Mouse (Mus musculus): ENCODE measurements at regions not wholly inside any gene's neighbourhood (a gene's known extent, or its start where the extent isn't known, plus 50 kb on each side); places are given as distances from the start of the nearest gene placed in this dataset.
A peak's percentile ranks its signal among the peaks of the same experiment; 100 is the strongest.
"Not testable (repeated sequence)": the region's sequence is repeated elsewhere in the genome, so short reads cannot be mapped to it uniquely, and the experiment has no call there.

DNA sequence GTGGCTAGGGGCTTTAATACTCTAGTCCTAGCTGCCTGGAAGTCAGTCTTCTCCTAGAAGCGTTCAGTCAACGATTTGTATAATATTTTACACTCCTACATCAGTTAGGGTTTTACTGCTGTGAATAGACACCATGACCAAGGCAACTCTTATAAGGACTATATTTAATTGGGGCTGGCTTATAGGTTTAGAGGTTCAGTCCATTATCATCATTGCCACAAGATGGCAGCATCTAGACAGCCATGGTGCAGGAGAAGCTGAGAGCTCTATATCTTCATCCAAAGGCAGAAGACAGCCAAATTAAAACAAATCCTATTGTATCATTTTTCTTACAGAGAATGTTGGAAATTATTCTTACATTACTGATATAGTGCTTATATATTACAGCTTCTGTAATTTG, 167.0 kb upstream of the Ndn start:
- no peaks in the 10 kb centered on the region for H3K4me1 ChIP-seq
- H3K9me3 ChIP-seq: no peaks in the 10 kb centered on the region

DNA sequence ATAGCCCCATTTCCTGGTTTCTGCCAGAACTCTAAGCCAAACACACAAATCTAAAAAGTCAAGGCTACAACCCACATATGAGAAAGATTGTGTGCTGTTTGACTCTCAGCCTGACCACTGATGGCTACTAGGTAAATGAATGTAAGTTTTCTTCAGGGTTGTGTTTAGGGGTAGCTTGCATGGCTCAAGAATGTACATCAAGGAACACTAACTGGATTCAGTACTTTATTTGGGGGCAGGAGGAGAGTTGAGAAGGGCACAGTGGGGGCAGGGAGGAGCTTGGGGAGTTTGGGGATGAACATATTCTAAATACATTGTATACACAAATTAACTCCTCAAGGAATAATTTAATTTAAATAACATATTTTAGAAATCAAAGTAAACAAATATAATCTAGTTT, 137.8 kb upstream of the Ndn start:
- no peaks in the 10 kb centered on the region for H3K27me3 ChIP-seq (replicated peaks)
- H3K4me1 ChIP-seq: 0 out of 2 replicates have a peak, but pooled peaks cover 3% of the 10 kb centered on the region
- H3K27ac ChIP-seq: no peak overlapping the region
- H3K4me3 ChIP-seq: peak overlapping the region; percentile 30
- peak overlapping the region; percentile 50 for H3K4me2 ChIP-seq
- ATAC-seq (replicated peaks): no peak
- H3K36me3 ChIP-seq (replicated peaks): 0 out of 2 replicates have a peak, but pooled peaks cover 2% of the 10 kb centered on the region
- H3K9me3 ChIP-seq: no peaks in the 10 kb centered on the region
- H3K9ac ChIP-seq: no peak overlapping the region

More for the DNA sequence above, 167.0 kb upstream of the Ndn start:
- WGBS: 76% methylated on average over 2 of the region's 2 CpGs
- no peak overlapping the region for H3K4me3 ChIP-seq
- no peak overlapping the region for H3K27ac ChIP-seq
- H3K9ac ChIP-seq: no peak overlapping the region
- H3K4me2 ChIP-seq: no peak overlapping the region
- H3K27me3 ChIP-seq (replicated peaks): no peaks in the 10 kb centered on the region
- H3K36me3 ChIP-seq (replicated peaks): no peaks in the 10 kb centered on the region
- no peak for ATAC-seq (replicated peaks)

DNA sequence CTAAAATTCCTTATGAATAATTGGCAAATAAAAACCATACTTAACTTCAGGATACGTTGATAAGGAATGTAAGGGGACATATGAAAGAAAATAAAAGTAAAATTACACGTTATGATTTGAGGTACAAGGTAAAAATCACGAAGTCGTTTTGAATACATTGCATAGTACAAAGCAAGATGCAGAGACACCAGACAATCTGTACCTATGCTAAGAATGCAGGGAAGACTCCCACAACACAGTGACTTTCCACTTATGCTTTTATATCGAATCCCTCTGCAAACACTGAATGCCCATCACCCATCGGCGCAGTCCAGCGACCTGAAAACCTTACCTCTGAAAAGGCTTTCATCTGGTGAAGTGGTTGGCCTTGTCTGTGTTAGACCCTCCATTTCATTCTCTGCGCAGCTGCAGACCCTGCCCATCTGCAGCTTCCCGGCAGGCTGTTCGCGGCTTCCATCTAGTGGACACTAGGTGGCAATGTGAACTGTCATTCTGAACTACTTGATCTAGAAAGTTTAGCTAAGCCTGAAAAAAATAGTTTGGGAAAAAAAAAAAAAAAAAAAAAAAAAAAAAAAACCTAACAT, 137.2 kb upstream of the Ndn start:
- Histone ChIP-seq H3K27ac (peak overlapping the region; percentile 53; the same call in 1 of the 2 replicates), H3K27me3 (replicated peaks) (no peaks in the 10 kb centered on the region), H3K9ac (peak overlapping the region; percentile 53), H3K4me2 (peak overlapping the region; percentile 33), H3K36me3 (replicated peaks) (0 out of 2 replicates have a peak, but pooled peaks cover 2% of the 10 kb centered on the region), H3K4me3 (peak overlapping the region; percentile 49), H3K4me1 (0 out of 2 replicates have a peak, but pooled peaks cover 3% of the 10 kb centered on the region), H3K9me3 (no peaks in the 10 kb centered on the region)
- ATAC-seq (replicated peaks): peak; percentile 91
- WGBS: 29% methylated on average over 12 of the region's 12 CpGs

DNA sequence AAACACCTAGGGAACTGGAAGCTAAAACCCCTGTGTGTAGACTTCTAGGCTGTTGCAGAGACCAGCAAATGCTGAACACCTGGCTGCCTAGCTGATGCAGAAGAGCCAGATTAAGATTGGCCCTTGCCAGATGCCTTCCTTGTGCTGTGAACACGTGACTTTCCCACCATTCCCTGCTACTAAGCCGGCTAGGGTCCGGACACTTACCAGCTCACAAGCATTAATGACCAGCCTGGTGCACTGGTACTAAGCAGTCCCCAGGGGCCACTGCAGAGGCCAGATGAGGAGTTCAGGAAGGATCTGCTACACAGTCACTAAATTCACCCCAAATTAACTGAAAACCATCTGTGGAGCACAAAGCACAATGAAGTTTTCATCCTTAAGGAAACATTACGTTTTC, 121.2 kb upstream of the Ndn start:
- no peaks in the 10 kb centered on the region for H3K36me3 ChIP-seq (replicated peaks)
- peak overlapping the region; percentile 21; the same call in 1 of the 2 replicates for H3K4me3 ChIP-seq
- WGBS: 24% methylated on average over 4 of the region's 4 CpGs
- H3K9me3 ChIP-seq: 0 out of 2 replicates have a peak, but pooled peaks cover 3% of the 10 kb centered on the region
- H3K9ac ChIP-seq: no peak overlapping the region
- H3K4me2 ChIP-seq: 0 out of 2 replicates have a peak overlapping the region, but pooled peaks have one; percentile 19
- no peaks in the 10 kb centered on the region for H3K4me1 ChIP-seq
- no peak overlapping the region for H3K27ac ChIP-seq
- no peaks in the 10 kb centered on the region for H3K27me3 ChIP-seq (replicated peaks)
- no peak for ATAC-seq (replicated peaks)

DNA sequence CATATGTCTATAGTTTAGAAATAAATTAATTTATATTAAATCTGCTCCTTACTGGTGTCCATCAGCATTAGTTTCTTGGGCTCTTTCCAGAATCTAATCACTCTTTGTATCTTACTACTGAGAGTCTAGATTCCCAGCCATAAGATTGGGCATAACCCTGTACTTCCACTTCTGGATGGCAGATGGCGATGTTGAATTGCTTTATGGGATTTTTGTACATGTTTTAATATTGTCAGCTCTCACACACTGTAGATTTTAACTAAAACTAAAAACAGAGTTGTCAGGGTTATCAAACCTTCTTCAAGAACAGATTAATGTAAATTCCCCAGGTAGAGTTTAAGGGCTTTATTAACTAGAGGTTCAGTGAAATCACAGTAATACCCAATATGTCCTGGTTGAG, 118.6 kb upstream of the Ndn start:
- Histone ChIP-seq H3K9me3 (0 out of 2 replicates have a peak, but pooled peaks cover 3% of the 10 kb centered on the region), H3K27ac (no peak overlapping the region), H3K36me3 (replicated peaks) (no peaks in the 10 kb centered on the region), H3K9ac (no peak overlapping the region), H3K27me3 (replicated peaks) (no peaks in the 10 kb centered on the region), H3K4me1 (peaks cover 12% of the 10 kb centered on the region; the same call in 1 of the 2 replicates), H3K4me3 (no peak overlapping the region), H3K4me2 (no peak overlapping the region)
- no peak for ATAC-seq (replicated peaks)
- whole genome bisulfite sequencing: 7% methylated on average over 1 of the region's 1 CpGs

- no peaks in the 10 kb centered on the region for H3K36me3 ChIP-seq (replicated peaks)
- H3K4me2 ChIP-seq: peak overlapping the region; percentile 31; the same call in 1 of the 2 replicates
- WGBS: 13% methylated on average over 2 of the region's 2 CpGs
- no peaks in the 10 kb centered on the region for H3K27me3 ChIP-seq (replicated peaks)
- H3K4me1 ChIP-seq: peaks cover 12% of the 10 kb centered on the region; the same call in 1 of the 2 replicates
- H3K4me3 ChIP-seq: no peak overlapping the region
- no peak overlapping the region for H3K9ac ChIP-seq
- peak; percentile 46 for ATAC-seq (replicated peaks)
- H3K9me3 ChIP-seq: 0 out of 2 replicates have a peak, but pooled peaks cover 3% of the 10 kb centered on the region
- H3K27ac ChIP-seq: peak overlapping the region; percentile 43
Measured at GRCm38 (mm10) chr7:62230713-62231112, 115.7 kb upstream of the Ndn start.

- no peaks in the 10 kb centered on the region for H3K36me3 ChIP-seq (replicated peaks)
- H3K27me3 ChIP-seq (replicated peaks): no peaks in the 10 kb centered on the region
- 0 out of 2 replicates have a peak, but pooled peaks cover 3% of the 10 kb centered on the region for H3K9me3 ChIP-seq
- 12% methylated on average over 13 of the region's 13 CpGs for WGBS
- H3K4me3 ChIP-seq: no peak overlapping the region
- ATAC-seq (replicated peaks): peak; percentile 95
- peaks cover 12% of the 10 kb centered on the region; the same call in 1 of the 2 replicates for H3K4me1 ChIP-seq
- peak overlapping the region; percentile 53 for H3K27ac ChIP-seq
- no peak overlapping the region for H3K9ac ChIP-seq
- peak overlapping the region; percentile 31; the same call in 1 of the 2 replicates for H3K4me2 ChIP-seq
Measured at GRCm38 (mm10) chr7:62231120-62231574, 115.2 kb upstream of the Ndn start.

DNA sequence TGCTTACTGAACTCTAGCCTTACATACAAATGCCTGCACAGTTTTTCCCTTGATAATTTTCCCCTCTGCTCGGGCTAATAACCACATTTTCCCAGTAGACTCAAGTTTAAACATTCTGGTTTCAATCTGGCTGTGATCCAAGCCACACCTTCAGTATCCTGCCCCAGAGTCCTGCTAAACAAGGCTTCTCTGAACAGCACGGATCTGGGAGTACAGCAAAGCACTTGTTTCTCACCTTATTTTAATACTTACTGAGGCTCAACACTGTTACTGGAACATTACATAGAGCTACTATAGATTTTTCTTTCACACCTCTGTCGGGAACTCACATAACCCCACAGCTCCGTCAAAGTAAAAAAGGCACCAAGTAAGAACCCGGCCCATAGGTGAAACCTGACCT, 114.3 kb upstream of the Ndn start:
- ATAC-seq (replicated peaks): no peak
- Histone ChIP-seq H3K4me2 (0 out of 2 replicates have a peak overlapping the region, but pooled peaks have one; percentile 10), H3K4me3 (no peak overlapping the region), H3K4me1 (peaks cover 12% of the 10 kb centered on the region; the same call in 1 of the 2 replicates), H3K27ac (peak overlapping the region; percentile 53), H3K36me3 (replicated peaks) (no peaks in the 10 kb centered on the region), H3K9me3 (0 out of 2 replicates have a peak, but pooled peaks cover 2% of the 10 kb centered on the region), H3K27me3 (replicated peaks) (no peaks in the 10 kb centered on the region), H3K9ac (no peak overlapping the region)
- WGBS: 52% methylated on average over 5 of the region's 5 CpGs

- H3K4me3 ChIP-seq: no peak overlapping the region
- no peak overlapping the region for H3K4me2 ChIP-seq
- 54% methylated on average over 6 of the region's 6 CpGs for WGBS
- no peak for ATAC-seq (replicated peaks)
- H3K4me1 ChIP-seq: peaks cover 12% of the 10 kb centered on the region; the same call in 1 of the 2 replicates
- no peak overlapping the region for H3K9ac ChIP-seq
- H3K27ac ChIP-seq: no peak overlapping the region
- H3K36me3 ChIP-seq (replicated peaks): no peaks in the 10 kb centered on the region
- H3K9me3 ChIP-seq: no peaks in the 10 kb centered on the region
- H3K27me3 ChIP-seq (replicated peaks): no peaks in the 10 kb centered on the region
Measured at GRCm38 (mm10) chr7:62234037-62234436, 112.3 kb upstream of the Ndn start.

DNA sequence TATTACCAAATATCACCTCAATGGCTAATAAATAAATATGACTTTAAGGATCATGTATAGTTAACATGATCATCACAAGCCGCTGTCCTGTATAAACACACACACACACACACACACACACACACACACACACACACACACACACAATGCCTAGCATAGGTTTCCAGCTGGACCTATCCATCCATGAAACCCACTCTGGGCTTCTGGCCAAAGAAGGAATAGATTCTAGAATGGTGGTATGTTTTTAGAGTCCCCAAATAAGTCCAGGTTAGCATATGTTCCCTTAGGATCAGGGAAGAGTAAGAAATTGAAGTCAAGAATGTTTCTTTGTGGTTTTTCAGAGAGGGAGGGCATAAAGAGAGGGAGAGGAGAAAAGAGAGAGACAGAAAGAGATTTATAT, 110.6 kb upstream of the Ndn start:
- no peak overlapping the region for H3K4me2 ChIP-seq
- ATAC-seq (replicated peaks): no peak
- no peaks in the 10 kb centered on the region for H3K36me3 ChIP-seq (replicated peaks)
- H3K9ac ChIP-seq: no peak overlapping the region
- H3K27me3 ChIP-seq (replicated peaks): no peaks in the 10 kb centered on the region
- no peak overlapping the region for H3K27ac ChIP-seq
- 33% methylated on average over 1 of the region's 1 CpGs for WGBS
- H3K4me1 ChIP-seq: peaks cover 8% of the 10 kb centered on the region; the same call in 1 of the 2 replicates
- no peak overlapping the region for H3K4me3 ChIP-seq
- no peaks in the 10 kb centered on the region for H3K9me3 ChIP-seq

- H3K27me3 ChIP-seq (replicated peaks): no peaks in the 10 kb centered on the region
- H3K36me3 ChIP-seq (replicated peaks): no peaks in the 10 kb centered on the region
- H3K4me2 ChIP-seq: peak overlapping the region; percentile 22; the same call in 1 of the 2 replicates
- H3K9ac ChIP-seq: no peak overlapping the region
- H3K4me1 ChIP-seq: peaks cover 5% of the 10 kb centered on the region; the same call in 1 of the 2 replicates
- H3K9me3 ChIP-seq: 0 out of 2 replicates have a peak, but pooled peaks cover 6% of the 10 kb centered on the region
- 33% methylated on average over 8 of the region's 8 CpGs for WGBS
- no peak overlapping the region for H3K4me3 ChIP-seq
- H3K27ac ChIP-seq: peak overlapping the region; percentile 87
- ATAC-seq (replicated peaks): peak; percentile 93
Measured at GRCm38 (mm10) chr7:62261688-62262114, 84.7 kb upstream of the Ndn start.

DNA sequence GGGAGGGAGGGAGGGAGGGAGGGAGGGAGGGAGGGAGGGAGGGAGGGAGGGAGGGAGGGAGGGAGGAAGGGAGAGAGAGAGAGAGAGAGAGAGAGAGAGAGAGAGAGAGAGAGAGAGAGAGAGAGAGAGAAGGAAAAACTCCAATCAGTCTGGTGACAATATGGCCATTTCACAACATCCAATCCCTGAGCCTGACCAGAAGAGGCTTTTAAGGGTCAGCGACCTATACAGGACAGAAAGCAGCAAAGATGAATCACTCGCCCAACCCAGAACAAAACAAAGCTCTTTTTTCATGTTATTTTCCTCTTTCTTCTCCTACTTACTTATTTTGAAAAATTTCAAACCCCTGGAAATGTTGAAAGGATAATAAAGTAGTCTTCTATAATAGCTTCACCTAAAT, 84.2 kb upstream of the Ndn start:
- not testable (repeated sequence) for H3K36me3 ChIP-seq (replicated peaks); H3K4me3 ChIP-seq; H3K27me3 ChIP-seq (replicated peaks); ATAC-seq (replicated peaks); H3K4me2 ChIP-seq; H3K9me3 ChIP-seq; H3K9ac ChIP-seq; H3K4me1 ChIP-seq
- 40% methylated on average over 2 of the region's 2 CpGs for WGBS
- peak overlapping the region; percentile 77 for H3K27ac ChIP-seq

Data from midbrain, embryonic 15.5 days (tissue).